Mouse (Mus musculus) liver, adult 2 months (tissue): ENCODE measurements at regions not wholly inside any gene's neighbourhood (a gene's known extent, or its start where the extent isn't known, plus 50 kb on each side); places are given as distances from the start of the nearest gene placed in this dataset.
A peak's percentile ranks its signal among the peaks of the same experiment; 100 is the strongest.

ENCODE experiments used
- DNase-seq: peaks from one replicate; pipeline ENCODE4 v3.0.0-alpha.2; 2011; ENCODE audit warnings: low read depth, low spot score; ENCODE audit errors: extremely low read depth
- H3K27ac ChIP-seq: fragments of 200-500 bp; replicated peaks from 2 replicates; pipeline ENCODE4 v1.5.1; 2012; ENCODE audit warnings: low read depth, mild to moderate bottlenecking, control low read depth, inconsistent platforms, low read length; ENCODE audit not compliant: insufficient read depth
- H3K27me3 ChIP-seq: fragments of 200-500 bp; 2 replicates; pipeline ENCODE4 v1.6.1; 2012; ENCODE audit warnings: mild to moderate bottlenecking, moderate library complexity, low read length, inconsistent platforms; ENCODE audit not compliant: control insufficient read depth, insufficient read depth
- H3K36me3 ChIP-seq: fragments of 200-500 bp; 2 replicates; pipeline ENCODE4 v1.6.1; 2012; ENCODE audit warnings: low read length, inconsistent platforms; ENCODE audit not compliant: control insufficient read depth, insufficient read depth
- H3K4me1 ChIP-seq: fragments of 200-500 bp; 2 replicates; pipeline ENCODE4 v1.6.1; 2011; ENCODE audit warnings: low read length; ENCODE audit not compliant: control insufficient read depth, insufficient read depth
- H3K4me3 ChIP-seq: fragments of 200-500 bp; 2 replicates; pipeline ENCODE4 v1.5.1; 2011; ENCODE audit warnings: low read depth, mild to moderate bottlenecking, control low read depth, low read length, moderate library complexity; ENCODE audit not compliant: insufficient read depth
- H3K79me2 ChIP-seq: fragments of 200-500 bp; 2 replicates; pipeline ENCODE4 v1.6.1; 2012; ENCODE audit warnings: inconsistent platforms, mild to moderate bottlenecking, low read length, moderate library complexity; ENCODE audit not compliant: control insufficient read depth, insufficient read depth
- H3K9ac ChIP-seq: fragments of 200-500 bp; 2 replicates; pipeline ENCODE4 v1.6.1; 2012; ENCODE audit warnings: low read depth, mild to moderate bottlenecking, control low read depth, inconsistent platforms, low read length
- CTCF ChIP-seq: fragments of 200-500 bp; IDR thresholded peaks from 2 replicates; pipeline ENCODE4 v1.5.1; 2011; ENCODE audit warnings: low read depth, low read length, control low read depth
- POLR2A ChIP-seq: fragments of 200-500 bp; IDR thresholded peaks from 2 replicates; pipeline ENCODE4 v1.6.1; 2011; ENCODE audit warnings: low read length, control low read depth; ENCODE audit not compliant: insufficient read depth; ENCODE audit errors: extremely low read depth
- WGBS: fragments of 180-500 bp; shearing (Covaris S2); methylation state at CpG from one replicate; pipeline ENCODE4 v1.1.7; 2018; 5-methylcytosine and 5-hydroxymethylcytosine counted together

GRCm38 (mm10) chr1:88594484-88595254 is 84.8 kb upstream of the Glrp1 start:
- H3K9ac ChIP-seq = no peak overlapping the region
- H3K4me1 ChIP-seq = no peaks in the 10 kb centered on the region
- no peaks in the 10 kb centered on the region for H3K79me2 ChIP-seq
- no peak for DNase-seq
- no peaks in the 10 kb centered on the region for H3K36me3 ChIP-seq
- no peak for TF ChIP-seq POLR2A
- no peak for TF ChIP-seq CTCF
- no peak overlapping the region for H3K27ac ChIP-seq
- H3K4me3 ChIP-seq = no peak overlapping the region
- WGBS = 60% methylated on average over 9 of the region's 9 CpGs
- H3K27me3 ChIP-seq = no peaks in the 10 kb centered on the region

GRCm38 (mm10) chr1:88592036-88592435 is 82.2 kb upstream of the Glrp1 start:
- Histone ChIP-seq H3K79me2 (no peaks in the 10 kb centered on the region), H3K4me3 (no peak overlapping the region), H3K4me1 (no peaks in the 10 kb centered on the region), H3K27me3 (no peaks in the 10 kb centered on the region), H3K36me3 (no peaks in the 10 kb centered on the region), H3K27ac (no peak overlapping the region), H3K9ac (no peak overlapping the region)
- WGBS = 86% methylated on average over 6 of the region's 6 CpGs
- TF ChIP-seq CTCF = no peak
- TF ChIP-seq POLR2A = no peak
- no peak for DNase-seq

- H3K79me2 ChIP-seq = no peaks in the 10 kb centered on the region
- WGBS = 78% methylated on average over 9 of the region's 9 CpGs
These were observed 81.0 kb upstream of the Glrp1 start for GRCm38 (mm10) chr1:88590802-88591380.

GRCm38 (mm10) chr1:88588747-88589146 is 78.9 kb upstream of the Glrp1 start:
- Histone ChIP-seq H3K36me3 (no peaks in the 10 kb centered on the region), H3K27ac (no peak overlapping the region), H3K9ac (no peak overlapping the region), H3K27me3 (no peaks in the 10 kb centered on the region), H3K4me1 (no peaks in the 10 kb centered on the region), H3K79me2 (no peaks in the 10 kb centered on the region), H3K4me3 (no peak overlapping the region)
- TF ChIP-seq POLR2A (no peak), CTCF (no peak)
- no peak for DNase-seq
- WGBS = 56% methylated on average over 1 of the region's 1 CpGs

More at GRCm38 (mm10) chr1:88590802-88591380, 81.0 kb upstream of the Glrp1 start:
- no peaks in the 10 kb centered on the region for H3K36me3 ChIP-seq
- DNase-seq = no peak
- no peak overlapping the region for H3K9ac ChIP-seq
- H3K4me1 ChIP-seq = no peaks in the 10 kb centered on the region
- no peak overlapping the region for H3K4me3 ChIP-seq
- H3K27me3 ChIP-seq = no peaks in the 10 kb centered on the region
- no peak overlapping the region for H3K27ac ChIP-seq
- no peak for TF ChIP-seq POLR2A
- no peak for TF ChIP-seq CTCF

DNA sequence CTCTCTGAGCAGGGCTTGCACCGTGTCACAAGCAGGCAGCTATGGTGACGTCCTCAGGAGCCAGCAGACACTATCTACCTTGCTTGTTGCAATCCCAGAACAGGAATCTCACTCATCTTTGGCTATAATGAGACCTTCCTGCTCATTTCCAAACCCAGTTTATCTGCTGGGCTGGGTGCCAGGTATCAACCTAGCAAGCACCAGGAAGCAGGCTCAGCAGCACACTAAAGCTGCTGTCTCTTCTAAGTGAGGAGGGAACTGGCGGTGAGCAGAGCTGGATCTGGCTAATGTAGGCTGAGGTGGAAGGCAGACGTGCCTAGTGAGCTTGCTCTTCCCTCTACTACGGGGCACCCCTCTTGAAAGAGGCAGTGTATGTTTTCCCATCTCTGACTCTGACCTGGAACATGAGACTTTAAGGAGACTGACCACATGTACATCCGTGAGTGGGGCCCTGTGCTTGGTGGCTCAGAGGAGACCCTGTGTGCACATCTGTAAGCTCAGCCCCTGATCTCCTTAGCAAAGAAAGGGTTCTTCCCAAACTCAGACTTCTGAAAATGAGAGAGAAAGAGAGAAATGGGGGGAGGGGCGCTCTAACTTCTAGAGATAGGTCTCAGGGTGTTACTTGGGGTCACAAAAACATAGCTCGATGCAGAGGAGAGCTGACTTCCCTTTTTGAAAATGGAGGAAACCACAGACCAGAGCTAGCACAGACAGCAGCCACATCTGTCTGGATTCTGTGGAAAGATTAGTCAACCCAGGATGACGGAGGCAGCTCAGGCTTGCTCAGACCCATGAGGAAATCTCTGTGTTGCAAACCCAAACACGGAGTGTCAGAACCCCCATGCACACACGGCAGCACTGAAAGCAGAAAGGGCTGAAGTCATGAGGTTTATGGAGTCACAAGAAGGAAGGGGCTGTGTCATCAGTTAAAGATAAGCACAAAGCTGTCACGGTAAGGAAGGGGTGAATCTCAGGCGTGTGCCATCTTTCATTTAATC is 77.3 kb upstream of the Glrp1 start:
- Histone ChIP-seq H3K4me3 (no peak overlapping the region), H3K9ac (no peak overlapping the region), H3K27me3 (no peaks in the 10 kb centered on the region), H3K79me2 (no peaks in the 10 kb centered on the region), H3K27ac (peak overlapping the region; percentile 22), H3K36me3 (no peaks in the 10 kb centered on the region), H3K4me1 (no peaks in the 10 kb centered on the region)
- DNase-seq = peak; percentile 59
- WGBS = 68% methylated on average over 13 of the region's 13 CpGs
- TF ChIP-seq CTCF = no peak
- TF ChIP-seq POLR2A = no peak
